Mouse (Mus musculus) liver, embryonic 14.5 days (tissue): ENCODE results near the gene Rgsl1. TPM values are rescaled to one million over a fixed set of nuclear protein-coding genes. Genes with fewer than 3 reads are reported as not detected.

Experiments used
- ATAC-seq: fragments of 200-750 bp; cut with Nextera tagmentation; 2 replicates; pipeline ENCODE4 v1.8.0; 2017; ENCODE audit warnings: moderate number of reproducible peaks, mild to moderate bottlenecking, moderate library complexity; ENCODE audit not compliant: insufficient read depth
- DNase-seq, 3 experiments: peaks; one replicate each; pipeline ENCODE4 v3.0.0-alpha.2; 2012 to 2013; ENCODE audit warnings: low read depth in 3 of 3, low spot score in 3 of 3
- H3K27ac ChIP-seq: fragments of 300-500 bp; sonication (generic); 2 replicates; pipeline ENCODE4 v1.5.1; 2014; ENCODE audit warnings: moderate library complexity, mild to moderate bottlenecking, control low read depth, inconsistent platforms
- H3K27me3 ChIP-seq: fragments of 300-500 bp; sonication (generic); 2 replicates; pipeline ENCODE4 v1.6.1; 2014; ENCODE audit warnings: mild to moderate bottlenecking, low read length, moderate library complexity; ENCODE audit not compliant: control insufficient read depth, insufficient read depth
- H3K36me3 ChIP-seq: fragments of 300-500 bp; sonication (generic); replicated peaks from 2 replicates; pipeline ENCODE4 v1.6.1; 2014; ENCODE audit warnings: low read depth; ENCODE audit not compliant: control insufficient read depth, insufficient read depth
- H3K4me1 ChIP-seq, 2 experiments: fragments of 200-500 bp in 1 of 2; fragments of 300-500 bp in 1 of 2; sonication (generic) in 1 of 2; replicated peaks; 2 replicates each; pipeline ENCODE4 v1.6.1; 2012 to 2014; ENCODE audit warnings: antibody characterized with exemption in 1 of 2, inconsistent platforms in 1 of 2, low read length in 1 of 2; ENCODE audit not compliant: control insufficient read depth in 2 of 2, insufficient read depth in 2 of 2
- H3K4me2 ChIP-seq: fragments of 300-500 bp; sonication (generic); 2 replicates; pipeline ENCODE4 v1.6.1; 2014; ENCODE audit warnings: low read depth, mild to moderate bottlenecking, control low read depth, moderate library complexity
- H3K4me3 ChIP-seq, 2 experiments: fragments of 200-500 bp in 1 of 2; fragments of 300-500 bp in 1 of 2; sonication (generic) in 1 of 2; 2 replicates each; pipeline ENCODE4 v1.5.1; 2012 to 2014; ENCODE audit warnings: low read depth in 2 of 2, low read length in 2 of 2, mild to moderate bottlenecking in 2 of 2, control low read depth in 1 of 2, inconsistent platforms in 1 of 2, moderate library complexity in 1 of 2; ENCODE audit not compliant: insufficient read depth in 1 of 2
- H3K9ac ChIP-seq: fragments of 300-500 bp; sonication (generic); replicated peaks from 2 replicates; pipeline ENCODE4 v1.6.1; 2014; ENCODE audit warnings: mild to moderate bottlenecking, control low read depth, moderate library complexity
- H3K9me3 ChIP-seq: fragments of 300-500 bp; sonication (generic); 2 replicates; pipeline ENCODE4 v1.6.1; 2016; ENCODE audit warnings: low read length, mixed read lengths; ENCODE audit not compliant: control insufficient read depth
- CTCF ChIP-seq: IDR thresholded peaks from 2 replicates; pipeline ENCODE4 v1.5.1; 2016; ENCODE audit warnings: antibody characterized with exemption, low read depth, control low read depth
- EP300 ChIP-seq: IDR thresholded peaks from 2 replicates; pipeline ENCODE4 v1.6.1; 2016; ENCODE audit warnings: antibody characterized with exemption, low read depth
- WGBS: fragments of 180-500 bp; shearing (Covaris S2); extraction: QIAGEN DNeasy Blood & Tissue Kit; methylation state at CpG from one replicate; pipeline ENCODE4 v1.1.7; 2014; ENCODE audit not compliant: insufficient replicate concordance; 5-methylcytosine and 5-hydroxymethylcytosine counted together
- polyA plus RNA-seq, 2 experiments: library from polyadenylated mRNA; depleted of rRNA in 1 of 2; stranded (reverse) in 1 of 2; unstranded in 1 of 2; fragments of >200 nt; fragmentation: Nextera tagmentation in 1 of 2; extraction: Ambion mirVana in 1 of 2; gene quantifications; 2 replicates each; pipeline versions ENCODE4 v1.2.1 to v1.2.3; 2012 to 2014

Gene Rgsl1
- polyA plus RNA-seq, 2 experiments: 0.03 TPM; not detected in 1

GRCm38 (mm10) chr1:153740145-153740544, 103.8 kb downstream of the Rgsl1 start, which contains the start of gene Rgs16:
TSS of gene Rgs16 (plus strand) at chr1:153740349.
- under 1% methylated on average over 28 of the region's 28 CpGs for WGBS
- no peak for DNase-seq
- peak within 1 kb of the TSS; percentile 14 to 26; a peak in 2 of 4 replicates for H3K4me3 ChIP-seq
- H3K4me1 ChIP-seq: no peaks in the 10 kb centered on the region; a peak in 1 of 4 replicates
- peak; percentile 48; the same call in 1 of the 2 replicates for ATAC-seq
- no peak within 1 kb of the TSS for H3K27ac ChIP-seq
- no peaks in the 10 kb centered on the region for H3K36me3 ChIP-seq
- peaks cover 24% of the 10 kb centered on the region for H3K27me3 ChIP-seq
- no peak for TF ChIP-seq CTCF
- TF ChIP-seq EP300: no peak
- peak within 1 kb of the TSS; percentile 49 for H3K4me2 ChIP-seq
- H3K9ac ChIP-seq: no peak within 1 kb of the TSS
- no peaks in the 10 kb centered on the region for H3K9me3 ChIP-seq

DNA sequence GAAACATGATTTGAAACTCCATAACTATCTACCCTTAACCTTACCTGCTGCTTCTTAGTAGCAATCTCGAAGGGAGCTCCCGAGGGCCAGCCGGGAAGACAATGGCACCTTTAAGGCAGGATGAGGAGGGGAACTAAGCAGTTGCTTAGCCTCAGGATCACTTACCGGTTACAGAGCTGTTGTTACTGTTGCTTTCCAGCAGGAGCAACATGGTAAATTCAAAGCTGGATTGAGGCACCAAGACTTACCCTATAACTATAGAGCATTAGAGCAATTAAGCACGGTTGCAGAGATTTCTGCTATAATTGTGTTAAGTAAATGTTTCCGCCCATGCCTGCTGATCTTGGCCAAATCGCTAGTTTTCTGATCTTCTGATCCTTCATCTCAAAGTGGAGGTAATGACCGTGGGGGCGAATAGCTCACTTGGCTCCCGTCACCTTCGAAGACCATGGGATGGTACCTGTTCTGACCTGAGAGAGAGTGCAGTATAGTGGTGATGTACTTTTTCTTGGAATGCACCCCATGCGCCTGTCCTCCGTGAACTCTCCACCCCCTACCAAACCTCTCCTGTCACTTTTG, 104.4 kb downstream of the Rgsl1 start:
- 13% methylated on average over 13 of the region's 13 CpGs for WGBS
- Histone ChIP-seq H3K27ac (no peak overlapping the region), H3K9ac (no peak overlapping the region), H3K4me1 (no peaks in the 10 kb centered on the region; a peak in 1 of 4 replicates), H3K4me3 (no peak overlapping the region), H3K27me3 (peaks cover 24% of the 10 kb centered on the region), H3K36me3 (no peaks in the 10 kb centered on the region), H3K4me2 (peak overlapping the region; percentile 49), H3K9me3 (no peaks in the 10 kb centered on the region)
- TF ChIP-seq CTCF (no peak), EP300 (no peak)
- DNase-seq (no peak), ATAC-seq (no peak)

DNA sequence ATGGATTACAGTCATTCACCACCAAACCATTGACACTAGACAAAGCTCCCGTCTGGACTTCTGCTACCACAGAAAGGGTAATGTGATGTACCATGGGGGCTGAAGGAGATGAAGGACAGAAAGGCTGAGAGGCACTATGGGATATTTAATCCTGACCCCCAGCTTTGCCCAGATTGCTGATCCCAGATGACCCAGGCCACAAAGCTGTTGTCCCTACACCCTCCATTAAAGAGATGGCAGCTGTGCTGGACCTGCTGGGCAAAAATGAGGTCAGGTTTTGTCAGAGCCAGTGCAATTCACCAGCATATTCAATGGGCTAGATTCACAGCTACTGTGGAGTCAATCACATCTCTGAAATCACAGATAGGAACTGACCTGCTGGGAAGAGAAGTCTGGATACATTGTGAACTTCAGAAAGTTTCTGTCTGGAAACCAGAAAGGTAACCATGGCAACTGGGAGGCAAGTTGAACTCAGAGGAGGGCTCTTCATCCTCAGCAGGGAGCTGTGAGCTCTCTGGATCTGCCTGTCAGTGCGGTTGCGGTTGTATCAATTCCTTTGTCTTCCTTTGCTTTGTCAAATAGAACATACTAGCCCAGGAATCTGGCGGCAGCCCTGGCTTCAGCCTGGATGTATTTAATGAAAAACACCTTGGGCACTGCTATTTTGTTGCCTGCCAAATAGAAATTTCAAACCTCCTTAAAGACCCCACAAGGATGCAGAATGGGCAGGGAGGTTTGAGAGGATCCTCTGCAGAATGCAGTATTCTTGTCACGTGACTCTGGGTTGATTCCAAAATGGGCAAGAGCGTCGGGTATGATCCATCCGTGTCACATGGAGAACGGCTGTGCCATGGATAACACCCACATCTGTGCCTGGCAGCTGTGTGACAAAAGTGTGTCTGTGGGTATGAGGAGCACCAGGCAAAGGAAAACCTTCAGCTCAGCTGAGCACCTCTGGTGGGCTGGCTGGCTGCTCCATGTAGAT, 106.5 kb downstream of the Rgsl1 start:
- DNase-seq (no peak), ATAC-seq (no peak)
- Histone ChIP-seq H3K9me3 (no peaks in the 10 kb centered on the region), H3K36me3 (no peaks in the 10 kb centered on the region), H3K9ac (no peak overlapping the region), H3K27ac (no peak overlapping the region), H3K4me1 (no peaks in the 10 kb centered on the region; a peak in 1 of 4 replicates), H3K4me2 (no peak overlapping the region), H3K27me3 (peaks cover 24% of the 10 kb centered on the region), H3K4me3 (no peak overlapping the region)
- no peak for TF ChIP-seq EP300
- no peak for TF ChIP-seq CTCF
- WGBS: 48% methylated on average over 9 of the region's 9 CpGs

DNA sequence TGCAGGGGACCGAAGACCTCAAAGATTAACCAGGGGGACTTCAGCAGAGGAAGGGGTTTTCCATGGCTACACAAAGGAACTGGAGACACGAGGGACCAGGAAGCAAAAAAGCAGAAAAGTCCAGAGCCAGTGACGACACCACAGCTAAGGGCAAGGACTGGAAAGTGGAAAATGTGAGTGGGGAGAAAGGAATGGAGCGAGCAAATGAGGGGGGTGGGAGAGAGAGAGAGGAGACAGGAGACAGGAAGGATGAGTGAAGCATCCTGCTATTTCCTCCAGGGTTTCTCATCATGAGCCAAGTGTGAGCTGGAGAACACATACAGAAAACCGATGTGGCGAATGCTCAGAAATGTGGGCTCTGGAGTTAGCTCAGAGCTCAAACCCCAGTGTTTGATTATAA, 107.8 kb downstream of the Rgsl1 start:
- Histone ChIP-seq H3K4me2 (no peak overlapping the region), H3K27me3 (peaks cover 19% of the 10 kb centered on the region), H3K4me3 (no peak overlapping the region), H3K9ac (no peak overlapping the region), H3K4me1 (no peaks in the 10 kb centered on the region; a peak in 1 of 4 replicates), H3K9me3 (no peaks in the 10 kb centered on the region), H3K36me3 (no peaks in the 10 kb centered on the region), H3K27ac (no peak overlapping the region)
- no peak for ATAC-seq
- no peak for DNase-seq
- 39% methylated on average over 6 of the region's 6 CpGs for whole genome bisulfite sequencing
- no peak for TF ChIP-seq EP300
- no peak for TF ChIP-seq CTCF

- DNase-seq: no peak
- ATAC-seq: no peak
- Histone ChIP-seq H3K4me3 (no peak overlapping the region), H3K4me2 (no peak overlapping the region), H3K27ac (no peak overlapping the region), H3K9me3 (no peaks in the 10 kb centered on the region), H3K27me3 (peaks cover 9% of the 10 kb centered on the region), H3K4me1 (no peaks in the 10 kb centered on the region; a peak in 1 of 4 replicates), H3K9ac (no peak overlapping the region), H3K36me3 (no peaks in the 10 kb centered on the region)
- 57% methylated on average over 4 of the region's 4 CpGs for WGBS
- TF ChIP-seq EP300 (no peak), CTCF (no peak)
Observed at GRCm38 (mm10) chr1:153734866-153735265, 109.1 kb downstream of the Rgsl1 start.
